Mouse (Mus musculus) neural tube, embryonic 10.5 days (tissue): ENCODE measurements at regions not wholly inside any gene's neighbourhood (a gene's known extent, or its start where the extent isn't known, plus 50 kb on each side); places are given as distances from the start of the nearest gene placed in this dataset.
A peak's percentile ranks its signal among the peaks of the same experiment; 100 is the strongest.

Source experiments
- DNase-seq: peaks from one replicate; pipeline ENCODE4 v3.0.0-alpha.2; 2017; ENCODE audit warnings: low spot score; ENCODE audit errors: extremely low spot score

DNA sequence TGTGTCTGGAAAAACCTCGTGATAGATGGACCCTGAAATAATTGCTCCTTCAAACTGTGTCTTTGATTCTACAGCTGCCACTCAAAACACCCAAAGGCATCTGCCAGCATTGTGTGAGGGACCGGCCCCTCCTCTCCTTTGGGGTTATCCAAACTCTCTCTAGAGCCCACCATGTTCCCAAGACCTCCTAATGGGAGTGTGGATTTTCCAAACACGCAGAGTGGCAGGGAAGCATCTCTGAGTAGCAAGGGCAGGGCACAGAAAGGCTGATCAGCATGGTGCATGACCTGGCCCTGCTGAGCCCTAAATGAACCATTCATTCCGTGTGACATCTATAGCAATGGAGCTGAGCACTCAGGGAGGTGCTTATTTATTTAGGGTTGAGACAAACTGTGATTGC is 186.1 kb upstream of the Ctnna2 start:
- DNase-seq = peak; percentile 39
